Mouse (Mus musculus) gastrocnemius, postnatal 14 days (tissue): ENCODE data around the gene Aar2. TPM values are rescaled to one million over a fixed set of nuclear protein-coding genes. Genes with fewer than 3 reads are reported as not detected.
"Not testable (repeated sequence)": the region's sequence is repeated elsewhere in the genome, so short reads cannot be mapped to it uniquely, and the experiment has no call there.

Source experiments
- DNase-seq: peaks from one replicate; pipeline ENCODE4 v3.0.0; 2021; ENCODE audit warnings: mixed read lengths
- intact Hi-C: fragments of 180-260 bp; cut with DNase I; formaldehyde crosslinking; loops from one replicate; pipeline ENCODE4 v1.15.1; 2025; ENCODE audit warnings: low total_unique reads
- long read RNA-seq, 2 experiments: library from polyadenylated mRNA; stranded (forward); transcript quantifications; one replicate each; pipeline ENCODE4 v2.0.0; 2021
- total RNA-seq, 2 experiments: library from RNA; stranded (reverse); gene quantifications; 2 replicates each; pipeline ENCODE4 v1.2.3; 2021

The Aar2 gene
- 10 to 100 TPM; 18.9 to 20.1 TPM for total RNA-seq
- long read RNA-seq, experiment 1, transcript Aar2-201 (4 exons, 3,427 nt): major isoform, 38 of 47 reads
- long read RNA-seq, experiment 1, partial matches to known transcripts: 7 of 47 reads
- long read RNA-seq, experiment 1, other reads (novel, unspliced or antisense): 0 of 47 reads
- long read RNA-seq, experiment 2, transcript Aar2-201 (4 exons, 3,427 nt): major isoform, 46 of 53 reads
- long read RNA-seq, experiment 2, partial matches to known transcripts: 1 of 53 reads
- long read RNA-seq, experiment 2, other reads (novel, unspliced or antisense): 4 of 53 reads

- DNase-seq: peak; percentile 76
- intact Hi-C loops: no loop called here
Measured at GRCm38 (mm10) chr2:156547123-156547891, at the start of gene Aar2. Gene Aar2, plus strand, starts transcription at chr2:156547584.

GRCm38 (mm10) chr2:156497915-156498314 is 49.5 kb upstream of the Aar2 start:
- intact Hi-C loops: loop anchor here (5.0 kb wide), 1 partner anchor 76 kb away; the partner anchor contains the start of gene Epb41l1
- DNase-seq: peak; percentile 64

- intact Hi-C loops: no loop called here
- no peak for DNase-seq
Measured at GRCm38 (mm10) chr2:156501025-156501424, 46.4 kb upstream of the Aar2 start.

- intact Hi-C loops: no loop called here
- peak; percentile 9 for DNase-seq
Measured at GRCm38 (mm10) chr2:156505533-156505932, 41.9 kb upstream of the Aar2 start.

GRCm38 (mm10) chr2:156512028-156512427 is 35.4 kb upstream of the Aar2 start:
- no peak for DNase-seq

GRCm38 (mm10) chr2:156512561-156512960 is 34.8 kb upstream of the Aar2 start:
- intact Hi-C loops: loop anchor here (10.0 kb wide), 1 partner anchor 168 kb away; no protein-coding TSS in a partner anchor
- no peak for DNase-seq

More at GRCm38 (mm10) chr2:156512028-156512427, 35.4 kb upstream of the Aar2 start:
- intact Hi-C loops: loop anchor here (10.0 kb wide), 1 partner anchor 167 kb away; no protein-coding TSS in a partner anchor

- no peak for DNase-seq
- intact Hi-C loops: loop anchor here (10.0 kb wide), 1 partner anchor 170 kb away; no protein-coding TSS in a partner anchor
Measured at GRCm38 (mm10) chr2:156515102-156515501, 32.3 kb upstream of the Aar2 start.

- DNase-seq: peak; percentile 67
- intact Hi-C loops: loop anchor here (10.0 kb wide), 1 partner anchor 171 kb away; no protein-coding TSS in a partner anchor
Measured at GRCm38 (mm10) chr2:156515565-156516185, 31.7 kb upstream of the Aar2 start.

GRCm38 (mm10) chr2:156516678-156517077 is 30.7 kb upstream of the Aar2 start:
- intact Hi-C loops: loop anchor here (10.0 kb wide), 1 partner anchor 172 kb away; no protein-coding TSS in a partner anchor
- DNase-seq: not testable (repeated sequence)

GRCm38 (mm10) chr2:156518306-156518705 is 29.1 kb upstream of the Aar2 start:
- no peak for DNase-seq
- intact Hi-C loops: loop anchor here (10.0 kb wide), 1 partner anchor 174 kb away; no protein-coding TSS in a partner anchor

GRCm38 (mm10) chr2:156519584-156519983 is 27.8 kb upstream of the Aar2 start:
- DNase-seq: no peak
- intact Hi-C loops: loop anchor here (10.0 kb wide), 1 partner anchor 175 kb away; no protein-coding TSS in a partner anchor

GRCm38 (mm10) chr2:156522994-156523393 is 24.4 kb upstream of the Aar2 start:
- intact Hi-C loops: no loop called here
- DNase-seq: no peak

GRCm38 (mm10) chr2:156524078-156524477 is 23.3 kb upstream of the Aar2 start:
- no peak for DNase-seq
- intact Hi-C loops: no loop called here

GRCm38 (mm10) chr2:156529726-156530125 is 17.7 kb upstream of the Aar2 start:
- DNase-seq: no peak
- intact Hi-C loops: no loop called here

GRCm38 (mm10) chr2:156533160-156533559 is 14.2 kb upstream of the Aar2 start:
- intact Hi-C loops: loop anchor here (2.0 kb wide), 1 partner anchor 172 kb away; no protein-coding TSS in a partner anchor
- no peak for DNase-seq

GRCm38 (mm10) chr2:156538817-156539555 is 8.4 kb upstream of the Aar2 start:
- intact Hi-C loops: no loop called here
- DNase-seq: no peak

GRCm38 (mm10) chr2:156540991-156541390 is 6.4 kb upstream of the Aar2 start:
- DNase-seq: no peak
- intact Hi-C loops: no loop called here

- DNase-seq: no peak
- intact Hi-C loops: no loop called here
Measured at GRCm38 (mm10) chr2:156542410-156542809, 5.0 kb upstream of the Aar2 start.

- intact Hi-C loops: no loop called here
Measured at GRCm38 (mm10) chr2:156543804-156544203, 3.6 kb upstream of the Aar2 start.

More at GRCm38 (mm10) chr2:156543804-156544203, 3.6 kb upstream of the Aar2 start:
- DNase-seq: no peak
